Mouse (Mus musculus) hindbrain, embryonic 12.5 days (tissue): ENCODE data around the gene Zfp105. TPM values are rescaled to one million over a fixed set of nuclear protein-coding genes. Genes with fewer than 3 reads are reported as not detected.

ENCODE experiments used
- ATAC-seq: fragments of 200-750 bp; cut with Nextera tagmentation; 2 replicates; pipeline ENCODE4 v1.8.0; 2017; ENCODE audit warnings: moderate TSS enrichment; ENCODE audit not compliant: low FRiP score
- H3K27ac ChIP-seq: fragments of 300-500 bp; sonication (generic); 2 replicates; pipeline ENCODE4 v1.5.1; 2016; ENCODE audit warnings: mild to moderate bottlenecking
- H3K27me3 ChIP-seq: fragments of 300-500 bp; sonication (generic); 2 replicates; pipeline ENCODE4 v1.6.1; 2016; ENCODE audit warnings: mild to moderate bottlenecking
- H3K36me3 ChIP-seq: fragments of 300-500 bp; sonication (generic); 2 replicates; pipeline ENCODE4 v1.6.1; 2016; ENCODE audit warnings: mild to moderate bottlenecking
- H3K4me1 ChIP-seq: fragments of 300-500 bp; sonication (generic); 2 replicates; pipeline ENCODE4 v1.6.1; 2016
- H3K4me2 ChIP-seq: fragments of 300-500 bp; sonication (generic); replicated peaks from 2 replicates; pipeline ENCODE4 v1.6.1; 2016; ENCODE audit warnings: mild to moderate bottlenecking
- H3K4me3 ChIP-seq: fragments of 300-500 bp; sonication (generic); 2 replicates; pipeline ENCODE4 v1.5.1; 2016; ENCODE audit warnings: mild to moderate bottlenecking
- H3K9ac ChIP-seq: fragments of 300-500 bp; sonication (generic); 2 replicates; pipeline ENCODE4 v1.6.1; 2016; ENCODE audit warnings: mild to moderate bottlenecking, moderate library complexity
- H3K9me3 ChIP-seq: fragments of 300-500 bp; sonication (generic); replicated peaks from 2 replicates; pipeline ENCODE4 v1.6.1; 2016; ENCODE audit warnings: mild to moderate bottlenecking
- WGBS: fragments of 180-500 bp; shearing (Covaris S2); methylation state at CpG from one replicate; pipeline ENCODE4 v1.1.7; 2016; 5-methylcytosine and 5-hydroxymethylcytosine counted together
- polyA plus RNA-seq: library from polyadenylated mRNA; unstranded; fragments of >200 nt; fragmentation: Nextera tagmentation; extraction: Ambion mirVana; gene quantifications from 2 replicates; pipeline ENCODE4 v1.2.1, GENCODE M21; 2016

Zfp105 gene
- polyA plus RNA-seq: 31.1 and 32.0 TPM in 2 replicates

GRCm38 (mm10) chr9:122922936-122923381 lies at the start of gene Zfp105:
Gene Zfp105 (plus strand): TSS chr9:122923072.
- ATAC-seq: peak; percentile 98
- Histone ChIP-seq H3K4me3 (peak within 1 kb of the TSS; percentile 87), H3K36me3 (peaks cover 33% of the 10 kb centered on the region), H3K27me3 (peaks cover 7% of the 10 kb centered on the region; the same call in 1 of the 2 replicates), H3K4me1 (peaks cover 5% of the 10 kb centered on the region), H3K27ac (peak within 1 kb of the TSS; percentile 88), H3K9ac (peak within 1 kb of the TSS; percentile 92), H3K9me3 (no peaks in the 10 kb centered on the region), H3K4me2 (peak within 1 kb of the TSS; percentile 63)
- WGBS: under 1% methylated on average over 43 of the region's 43 CpGs

- Histone ChIP-seq H3K27ac (no peak overlapping the region), H3K9me3 (no peaks in the 10 kb centered on the region), H3K4me3 (no peak overlapping the region), H3K36me3 (no peaks in the 10 kb centered on the region), H3K4me1 (no peaks in the 10 kb centered on the region), H3K4me2 (no peak overlapping the region), H3K27me3 (no peaks in the 10 kb centered on the region), H3K9ac (no peak overlapping the region)
- WGBS: 56% methylated on average over 1 of the region's 1 CpGs
- no peak for ATAC-seq
Measured at GRCm38 (mm10) chr9:122874653-122875052, 48.2 kb upstream of the Zfp105 start.

- Histone ChIP-seq H3K9ac (no peak overlapping the region), H3K27ac (no peak overlapping the region), H3K9me3 (no peaks in the 10 kb centered on the region), H3K36me3 (no peaks in the 10 kb centered on the region), H3K4me2 (no peak overlapping the region), H3K4me1 (no peaks in the 10 kb centered on the region), H3K27me3 (no peaks in the 10 kb centered on the region), H3K4me3 (no peak overlapping the region)
- WGBS: 97% methylated on average over 2 of the region's 2 CpGs
- no peak for ATAC-seq
Measured at GRCm38 (mm10) chr9:122875145-122875544, 47.7 kb upstream of the Zfp105 start.

- Histone ChIP-seq H3K27ac (no peak within 1 kb of the TSS), H3K36me3 (0 out of 2 replicates have a peak, but pooled peaks cover 4% of the 10 kb centered on the region), H3K9me3 (no peaks in the 10 kb centered on the region), H3K27me3 (peaks cover 6% of the 10 kb centered on the region; the same call in 1 of the 2 replicates), H3K4me2 (peak within 1 kb of the TSS; percentile 63), H3K4me1 (peaks cover 5% of the 10 kb centered on the region; the same call in 1 of the 2 replicates), H3K4me3 (peak within 1 kb of the TSS; percentile 75), H3K9ac (no peak within 1 kb of the TSS)
- no peak for ATAC-seq
- WGBS: 84% methylated on average over 3 of the region's 3 CpGs
Measured at GRCm38 (mm10) chr9:122885385-122885784, 37.5 kb upstream of the Zfp105 start, which contains the start of gene Zkscan7. Gene Zkscan7 (plus strand): TSS chr9:122885685.

GRCm38 (mm10) chr9:122886372-122887179 lies 36.3 kb upstream of the Zfp105 start:
- H3K4me2 ChIP-seq: peak overlapping the region; percentile 63
- 8% methylated on average over 54 of the region's 54 CpGs for WGBS
- H3K27me3 ChIP-seq: peaks cover 4% of the 10 kb centered on the region; the same call in 1 of the 2 replicates
- peaks cover 5% of the 10 kb centered on the region; the same call in 1 of the 2 replicates for H3K4me1 ChIP-seq
- no peak overlapping the region for H3K27ac ChIP-seq
- H3K9ac ChIP-seq: peak overlapping the region; percentile 84
- peaks cover 6% of the 10 kb centered on the region; the same call in 1 of the 2 replicates for H3K36me3 ChIP-seq
- H3K9me3 ChIP-seq: no peaks in the 10 kb centered on the region
- peak overlapping the region; percentile 75 for H3K4me3 ChIP-seq
- ATAC-seq: peak; percentile 93

GRCm38 (mm10) chr9:122901047-122901446 lies 21.8 kb upstream of the Zfp105 start:
- Histone ChIP-seq H3K4me3 (no peak overlapping the region), H3K4me2 (no peak overlapping the region), H3K36me3 (peaks cover 14% of the 10 kb centered on the region), H3K9me3 (0 out of 2 replicates have a peak, but pooled peaks cover 4% of the 10 kb centered on the region), H3K4me1 (peaks cover 7% of the 10 kb centered on the region), H3K9ac (no peak overlapping the region), H3K27ac (no peak overlapping the region), H3K27me3 (no peaks in the 10 kb centered on the region)
- WGBS: 92% methylated on average over 2 of the region's 2 CpGs
- no peak for ATAC-seq

- H3K27ac ChIP-seq: peak overlapping the region; percentile 78
- 14% methylated on average over 32 of the region's 32 CpGs for WGBS
Measured at GRCm38 (mm10) chr9:122902717-122903535, 19.9 kb upstream of the Zfp105 start.

GRCm38 (mm10) chr9:122922436-122922835 lies 436 bp upstream of the Zfp105 start:
- H3K27me3 ChIP-seq: peaks cover 7% of the 10 kb centered on the region; the same call in 1 of the 2 replicates
- H3K4me1 ChIP-seq: peaks cover 5% of the 10 kb centered on the region
- peak overlapping the region; percentile 92 for H3K9ac ChIP-seq
- H3K27ac ChIP-seq: no peak overlapping the region
- peak overlapping the region; percentile 63 for H3K4me2 ChIP-seq
- H3K36me3 ChIP-seq: peaks cover 28% of the 10 kb centered on the region
- 19% methylated on average over 3 of the region's 3 CpGs for whole genome bisulfite sequencing
- ATAC-seq: peak; percentile 70; the same call in 1 of the 2 replicates
- peak overlapping the region; percentile 87 for H3K4me3 ChIP-seq
- H3K9me3 ChIP-seq: no peaks in the 10 kb centered on the region

More at GRCm38 (mm10) chr9:122902717-122903535, 19.9 kb upstream of the Zfp105 start:
- H3K9me3 ChIP-seq: no peaks in the 10 kb centered on the region
- peaks cover 15% of the 10 kb centered on the region for H3K36me3 ChIP-seq
- peak overlapping the region; percentile 70 for H3K4me2 ChIP-seq
- peak overlapping the region; percentile 73 for H3K9ac ChIP-seq
- H3K27me3 ChIP-seq: no peaks in the 10 kb centered on the region
- ATAC-seq: peak; percentile 99
- peaks cover 7% of the 10 kb centered on the region for H3K4me1 ChIP-seq
- peak overlapping the region; percentile 54 for H3K4me3 ChIP-seq

GRCm38 (mm10) chr9:122928915-122929314 lies 6.0 kb downstream of the Zfp105 start:
- no peaks in the 10 kb centered on the region for H3K9me3 ChIP-seq
- WGBS: 97% methylated on average over 3 of the region's 3 CpGs

GRCm38 (mm10) chr9:122950643-122951475 lies 28.0 kb downstream of the Zfp105 start, which contains the start of the genes 1110059G10Rik and Kif15:
Gene 1110059G10Rik (minus strand): TSS chr9:122951000.
Gene Kif15 (plus strand): TSS chr9:122951046.
- peaks cover 12% of the 10 kb centered on the region; the same call in 1 of the 2 replicates for H3K4me1 ChIP-seq
- no peaks in the 10 kb centered on the region for H3K27me3 ChIP-seq
- peak within 1 kb of the TSS; percentile 87 for H3K4me3 ChIP-seq
- H3K27ac ChIP-seq: peak within 1 kb of the TSS; percentile 60
- WGBS: under 1% methylated on average over 64 of the region's 64 CpGs
- peak; percentile 97 for ATAC-seq
- no peaks in the 10 kb centered on the region for H3K9me3 ChIP-seq
- H3K9ac ChIP-seq: peak within 1 kb of the TSS; percentile 79
- H3K4me2 ChIP-seq: peak within 1 kb of the TSS; percentile 90
- H3K36me3 ChIP-seq: peaks cover 8% of the 10 kb centered on the region

More at GRCm38 (mm10) chr9:122928915-122929314, 6.0 kb downstream of the Zfp105 start:
- Histone ChIP-seq H3K36me3 (peaks cover 76% of the 10 kb centered on the region), H3K4me2 (no peak overlapping the region), H3K4me1 (peaks cover under 1% of the 10 kb centered on the region), H3K9ac (no peak overlapping the region), H3K27me3 (no peaks in the 10 kb centered on the region), H3K27ac (no peak overlapping the region), H3K4me3 (no peak overlapping the region)
- ATAC-seq: no peak
